Mouse (Mus musculus) gastrocnemius, postnatal 10 days (tissue): ENCODE measurements around the gene Cdkl2. TPM values are rescaled to one million over a fixed set of nuclear protein-coding genes. Genes with fewer than 3 reads are reported as not detected.

Source experiments
- DNase-seq: peaks from one replicate; pipeline ENCODE4 v3.0.0; 2021; ENCODE audit warnings: mixed read lengths
- long read RNA-seq, 2 experiments: library from polyadenylated mRNA; stranded (forward); transcript quantifications; one replicate each; pipeline ENCODE4 v2.0.0; 2021
- total RNA-seq, 2 experiments: library from RNA; stranded (reverse); gene quantifications; 2 replicates each; pipeline ENCODE4 v1.2.3; 2021

The Cdkl2 gene
- total RNA-seq: 1 to 10 TPM; 3.5 to 3.8 TPM
- long read RNA-seq, experiment 1, full-length matches to known transcripts: 2 of 2 reads
- long read RNA-seq, experiment 1, partial matches to known transcripts: 0 of 2 reads
- long read RNA-seq, experiment 1, other reads (novel, unspliced or antisense): 0 of 2 reads
- long read RNA-seq, experiment 2, full-length matches to known transcripts: 2 of 3 reads
- long read RNA-seq, experiment 2, partial matches to known transcripts: 0 of 3 reads
- long read RNA-seq, experiment 2, other reads (novel, unspliced or antisense): 1 of 3 reads

GRCm38 (mm10) chr5:92043783-92044182 is at the start of gene Cdkl2:
TSS of gene Cdkl2 (minus strand) at chr5:92043883.
- no peak for DNase-seq

DNA sequence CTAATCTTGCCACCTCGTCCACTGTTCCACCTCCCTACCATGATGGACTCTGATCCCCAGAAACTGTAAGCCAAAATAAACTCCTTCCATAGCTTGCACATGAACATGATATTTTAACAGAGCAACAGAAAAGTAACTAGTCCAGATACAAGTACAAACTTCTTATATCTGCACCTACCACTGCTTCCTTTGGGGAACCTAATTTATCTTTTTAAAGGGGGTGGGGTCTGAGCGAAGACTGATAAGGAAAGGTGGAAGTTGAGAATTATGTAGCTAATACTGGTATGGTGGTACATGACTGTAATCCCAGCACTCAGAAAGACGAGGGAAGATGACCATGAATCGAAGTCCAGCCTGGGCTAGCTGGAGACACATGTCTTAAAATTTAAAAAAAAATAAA is 43.8 kb upstream of the Cdkl2 start:
- no peak for DNase-seq

GRCm38 (mm10) chr5:92085821-92086550 is 42.3 kb upstream of the Cdkl2 start:
- DNase-seq: no peak

DNA sequence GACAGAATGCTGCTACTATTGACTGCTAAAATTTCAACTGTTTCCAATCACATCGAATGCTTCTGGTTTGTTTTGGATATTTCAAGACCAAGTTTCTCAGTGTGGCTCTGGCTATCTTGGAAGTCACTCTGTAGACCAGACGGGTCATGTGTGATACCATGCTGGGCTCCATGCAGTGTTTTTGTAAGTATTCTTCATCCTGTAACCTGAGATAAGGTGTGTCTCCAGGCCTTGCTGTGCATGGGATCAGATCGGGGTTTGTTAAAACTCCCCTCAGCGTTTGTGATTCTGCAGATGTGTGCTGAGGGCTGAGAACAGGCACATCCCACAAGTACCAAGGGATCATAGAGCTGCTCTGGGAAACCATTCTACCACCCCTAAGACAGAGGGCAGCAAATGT is 41.6 kb upstream of the Cdkl2 start:
- DNase-seq: no peak

GRCm38 (mm10) chr5:92083417-92084038 is 39.8 kb upstream of the Cdkl2 start, which contains the start of gene G3bp2:
TSS of gene G3bp2 (minus strand) at chr5:92083719.
- DNase-seq: peak; percentile 96

GRCm38 (mm10) chr5:92082821-92083401 is 39.2 kb upstream of the Cdkl2 start:
- peak; percentile 68 for DNase-seq

- no peak for DNase-seq
Observed at GRCm38 (mm10) chr5:92081326-92081725, 37.6 kb upstream of the Cdkl2 start.

- no peak for DNase-seq
Observed at GRCm38 (mm10) chr5:92080400-92080799, 36.7 kb upstream of the Cdkl2 start.

DNA sequence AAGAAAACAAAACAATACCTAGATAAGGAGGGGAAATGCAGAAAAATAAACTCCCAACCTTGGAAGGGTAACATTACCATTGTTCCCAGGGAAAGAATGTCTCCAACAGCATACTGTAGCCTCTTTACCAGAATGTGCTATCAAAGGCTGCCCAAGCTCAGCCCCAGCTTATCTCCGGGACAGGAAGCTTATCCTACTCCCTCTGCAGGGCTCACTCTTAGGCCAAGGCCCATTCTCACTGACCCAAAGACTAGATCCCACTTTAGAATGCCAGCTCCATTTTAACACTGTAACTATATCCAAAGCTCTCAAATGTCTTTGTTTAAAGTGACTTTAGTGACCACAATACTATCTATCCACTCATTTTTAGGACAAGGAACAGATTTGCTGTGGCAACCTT is 35.6 kb upstream of the Cdkl2 start:
- DNase-seq: no peak

GRCm38 (mm10) chr5:92078751-92079150 is 35.1 kb upstream of the Cdkl2 start:
- no peak for DNase-seq

GRCm38 (mm10) chr5:92076273-92076672 is 32.6 kb upstream of the Cdkl2 start:
- no peak for DNase-seq

DNA sequence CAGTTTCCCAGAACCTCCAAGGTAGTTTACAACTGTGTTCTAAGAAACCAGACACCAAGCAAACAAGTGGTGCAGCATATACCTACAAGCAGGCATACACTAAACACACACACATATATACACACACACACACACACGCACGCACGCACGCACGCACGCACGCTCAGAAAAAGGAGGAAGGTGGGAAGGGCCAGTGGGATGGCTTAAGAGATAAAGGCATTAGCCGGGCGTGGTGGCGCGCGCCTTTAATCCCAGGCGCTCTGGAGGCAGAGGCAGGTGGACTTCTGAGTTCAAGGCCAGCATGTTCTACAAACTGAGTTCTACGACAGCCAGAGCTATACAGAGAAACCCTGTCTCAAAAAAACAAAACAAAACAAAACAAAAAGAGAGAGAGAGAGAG is 30.4 kb upstream of the Cdkl2 start:
- no peak for DNase-seq

DNA sequence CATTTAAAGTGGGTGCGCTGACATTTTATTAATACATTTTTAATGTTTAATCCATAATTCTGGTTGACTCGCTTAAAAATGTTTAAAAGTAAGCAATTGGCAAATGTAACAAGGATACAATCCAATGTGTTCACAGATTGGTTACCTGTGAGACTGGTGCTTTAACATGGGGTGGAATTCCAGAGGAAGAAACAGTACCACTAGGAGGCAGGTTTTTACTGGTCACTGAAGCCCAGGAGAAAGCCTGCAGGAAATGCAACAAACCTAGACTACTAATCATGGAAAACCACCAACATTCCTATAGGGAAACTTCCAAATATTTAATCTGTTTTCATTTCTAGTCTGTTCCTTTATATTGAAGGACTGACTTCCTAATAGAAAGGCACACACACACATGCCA is 19.5 kb upstream of the Cdkl2 start:
- DNase-seq: no peak

- no peak for DNase-seq
Observed at GRCm38 (mm10) chr5:92052866-92053265, 9.2 kb upstream of the Cdkl2 start.

- DNase-seq: no peak
Observed at GRCm38 (mm10) chr5:92050419-92050818, 6.7 kb upstream of the Cdkl2 start.

DNA sequence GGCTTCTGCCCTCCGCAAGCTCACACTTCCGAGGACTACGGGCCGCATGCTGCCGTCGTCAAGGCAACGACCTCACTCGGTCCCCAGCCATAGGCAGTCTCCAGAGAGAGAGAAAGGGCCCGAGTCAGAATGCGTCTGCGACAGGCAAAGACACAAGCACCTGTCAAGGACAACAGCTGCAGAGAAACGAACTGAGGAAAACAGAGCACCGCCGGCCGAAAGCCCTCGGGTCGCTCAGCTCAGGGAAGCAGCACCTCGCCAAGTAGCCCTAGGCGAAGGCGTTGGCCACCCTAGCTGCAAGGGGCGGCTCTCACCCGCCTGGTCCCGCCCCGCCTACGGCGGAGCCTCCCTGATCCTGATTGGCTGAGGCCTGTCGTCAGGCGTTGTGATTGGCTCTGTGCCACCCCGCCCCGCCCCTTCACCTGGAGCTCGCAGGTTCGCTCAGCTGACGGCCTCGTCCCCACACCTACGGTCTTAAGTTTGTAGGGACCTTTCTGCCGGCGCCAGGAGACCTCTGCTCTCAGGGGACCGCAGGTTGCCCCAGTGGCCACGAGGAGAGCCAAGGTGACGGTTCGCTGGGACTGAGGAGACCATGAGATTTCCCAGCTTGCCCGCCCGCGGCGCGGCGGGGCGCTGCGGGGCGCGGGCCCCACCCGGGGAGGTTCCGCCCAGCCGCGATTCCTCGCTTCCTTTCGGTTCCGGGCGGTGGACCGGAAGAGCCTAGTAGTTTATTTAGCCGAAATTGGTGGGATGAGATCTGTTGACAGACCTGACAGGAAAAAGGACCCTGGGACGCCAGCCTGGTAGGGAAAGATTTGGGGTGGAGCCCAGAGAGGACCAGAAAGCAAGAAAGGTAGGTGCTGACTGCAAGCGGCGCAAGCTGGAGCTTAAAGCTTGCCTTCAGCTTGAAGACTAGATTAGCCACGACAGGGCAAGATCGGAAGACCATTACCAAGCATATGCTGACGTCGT is 1.0 kb downstream of the Cdkl2 start:
- DNase-seq: peak; percentile 91

DNA sequence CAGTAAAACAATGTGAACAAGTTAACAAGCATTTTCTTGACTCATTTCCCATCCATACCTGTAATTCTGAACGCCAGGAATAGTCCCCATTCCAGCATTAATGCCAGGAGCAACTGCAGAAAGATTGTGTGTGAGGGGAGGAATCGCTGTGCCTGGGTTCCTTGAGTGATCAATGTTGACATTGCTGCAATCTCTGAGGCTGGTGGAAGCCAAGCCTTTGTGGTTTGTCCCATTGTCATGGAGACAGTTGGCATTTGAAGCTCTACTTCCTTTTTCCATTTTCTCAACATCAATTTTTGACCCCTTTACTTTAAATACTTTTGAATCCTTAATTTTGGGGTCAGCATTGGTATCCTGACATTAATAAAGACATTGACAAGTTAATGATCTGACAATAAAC is 23.7 kb downstream of the Cdkl2 start:
- no peak for DNase-seq

- DNase-seq: no peak
Observed at GRCm38 (mm10) chr5:92011756-92012155, 31.9 kb downstream of the Cdkl2 start.

- no peak for DNase-seq
Observed at GRCm38 (mm10) chr5:92009827-92010226, 33.9 kb downstream of the Cdkl2 start.

DNA sequence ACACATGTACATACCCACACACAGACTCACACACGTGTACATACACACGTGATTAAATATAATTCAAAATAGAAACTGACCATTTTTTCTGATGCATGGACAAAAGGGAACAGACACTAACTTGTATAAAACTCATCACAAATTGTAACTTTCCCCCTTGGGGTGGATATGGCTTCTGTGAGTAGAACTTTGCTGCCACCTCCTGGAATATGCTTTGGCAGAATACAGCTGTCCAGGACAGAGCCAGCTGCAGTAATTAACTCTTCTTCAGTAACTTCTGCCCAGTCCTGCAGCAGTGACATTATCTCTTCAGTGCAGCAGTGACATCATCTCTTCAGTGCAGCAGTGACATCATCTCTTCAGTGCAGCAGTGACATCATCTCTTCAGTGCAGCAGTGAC is 40.7 kb downstream of the Cdkl2 start:
- DNase-seq: no peak

GRCm38 (mm10) chr5:92000770-92001169 is 42.9 kb downstream of the Cdkl2 start:
- no peak for DNase-seq

GRCm38 (mm10) chr5:91994546-91994945 is 49.1 kb downstream of the Cdkl2 start:
- DNase-seq: peak; percentile 8
